Mouse (Mus musculus): ENCODE data around the gene Cep295nl. TPM values are rescaled to one million over a fixed set of nuclear protein-coding genes. Genes with fewer than 3 reads are reported as not detected.

Cep295nl gene
- polyA plus RNA-seq, 1 experiment from 2014 or later = 0.15 TPM

Other genes starting within 250 kb of the Cep295nl start
- 0.22 and 0.23 TPM in 2 replicates for gene Dnah17, start 211.9 kb downstream of the Cep295nl start, polyA plus RNA-seq (2015; fragmentation: Nextera tagmentation; extraction: Ambion mirVana)
- gene Cyth1, start 93.9 kb downstream of the Cep295nl start, polyA plus RNA-seq (2015; fragmentation: Nextera tagmentation; extraction: Ambion mirVana) = 19.7 and 23.3 TPM in 2 replicates
- gene Usp36, start 52.3 kb downstream of the Cep295nl start, polyA plus RNA-seq (2015; fragmentation: Nextera tagmentation; extraction: Ambion mirVana) = 15.2 and 18.9 TPM in 2 replicates
- gene Timp2, start 13.2 kb upstream of the Cep295nl start, polyA plus RNA-seq (2015; fragmentation: Nextera tagmentation; extraction: Ambion mirVana) = 95.2 and 97.8 TPM in 2 replicates
- 7.1 and 8.1 TPM in 2 replicates for gene Lgals3bp, start 59.6 kb upstream of the Cep295nl start, polyA plus RNA-seq (2015; fragmentation: Nextera tagmentation; extraction: Ambion mirVana)
- 25.7 and 29.1 TPM in 2 replicates for gene Cant1, start 76.6 kb upstream of the Cep295nl start, polyA plus RNA-seq (2015; fragmentation: Nextera tagmentation; extraction: Ambion mirVana)
- gene C1qtnf1, start 85.7 kb upstream of the Cep295nl start, polyA plus RNA-seq (2015; fragmentation: Nextera tagmentation; extraction: Ambion mirVana) = 4.4 and 7.0 TPM in 2 replicates
- 6.5 and 8.7 TPM in 2 replicates for gene Engase, start 134.3 kb upstream of the Cep295nl start, polyA plus RNA-seq (2015; fragmentation: Nextera tagmentation; extraction: Ambion mirVana)

Data from hindbrain, embryonic 16.5 days (tissue).